Mouse (Mus musculus): ENCODE results near the gene Cav2.

GRCm38 (mm10) chr6:17337724-17338123 lies 56.7 kb downstream of the Cav2 start:
- TF ChIP-seq CTCF (IDR thresholded peaks at IDR 0.05; ENCODE audit: control insufficient read depth, insufficient read depth, low read length) (no peak), POLR2A (IDR thresholded peaks at IDR 0.05; ENCODE audit: borderline replicate concordance, control insufficient read depth, low read depth, low read length) (no peak)

All from bone marrow, adult 2 months (tissue).